Mouse (Mus musculus) lung, adult 2 months (tissue): ENCODE results near the gene Cfap99.

Source experiments
- CTCF ChIP-seq: fragments of 200-500 bp; IDR thresholded peaks from 2 replicates; pipeline ENCODE4 v1.5.1; 2011; ENCODE audit warnings: mild to moderate bottlenecking, low read length, control low read depth; ENCODE audit not compliant: insufficient read depth
- POLR2A ChIP-seq: fragments of 200-500 bp; IDR thresholded peaks from 2 replicates; pipeline ENCODE4 v1.6.1; 2011; ENCODE audit warnings: low read depth, mild to moderate bottlenecking, control low read depth, low read length, borderline replicate concordance; ENCODE audit errors: extremely low read depth

- TF ChIP-seq POLR2A: no peak
- no peak for TF ChIP-seq CTCF
Measured at GRCm38 (mm10) chr5:34280976-34281375, 7.4 kb upstream of the Cfap99 start.
